Mouse (Mus musculus): ENCODE data around the gene Map3k11. TPM values are rescaled to one million over a fixed set of nuclear protein-coding genes. Genes with fewer than 3 reads are reported as not detected.

Gene Map3k11
- polyA plus RNA-seq, 1 experiment, result 24.5 TPM

- Histone ChIP-seq H3K27ac (replicated peaks; ENCODE audit: low read depth, low read length) (peak overlapping the region; percentile 32), H3K4me1 (ENCODE audit: control insufficient read depth, insufficient read depth, insufficient read length, low read length) (peaks cover 7% of the 10 kb centered on the region), H3K4me3 (ENCODE audit: insufficient read depth, low read depth, low read length) (no peak overlapping the region)
Observed at GRCm38 (mm10) chr19:5713255-5713654, 24.7 kb downstream of the Map3k11 start.

DNA sequence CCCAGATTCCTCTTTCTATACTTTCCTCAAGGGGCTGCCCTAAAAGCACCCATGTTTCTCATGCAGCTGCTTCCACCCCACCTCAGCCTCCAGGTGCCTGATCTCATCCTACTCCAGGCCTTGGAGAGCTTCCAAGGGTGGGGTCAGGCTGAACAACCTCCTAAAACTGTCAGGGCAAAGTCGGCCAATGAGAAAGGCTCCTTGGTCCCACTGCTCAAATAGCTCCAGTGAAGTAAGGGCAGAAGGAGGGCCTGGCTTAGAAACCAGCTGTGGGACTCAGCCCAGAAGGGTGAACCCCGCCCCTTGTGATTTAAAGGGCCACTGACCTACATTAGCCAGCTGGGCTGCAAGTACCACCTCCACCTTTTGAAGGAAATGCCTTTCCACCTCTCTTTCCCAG lies 25.2 kb downstream of the Map3k11 start:
- Histone ChIP-seq H3K4me3 (ENCODE audit: insufficient read depth, low read depth, low read length) (no peak overlapping the region), H3K27ac (replicated peaks; ENCODE audit: low read depth, low read length) (peak overlapping the region; percentile 32), H3K4me1 (ENCODE audit: control insufficient read depth, insufficient read depth, insufficient read length, low read length) (peaks cover 7% of the 10 kb centered on the region)

GRCm38 (mm10) chr19:5715793-5716688 lies 27.5 kb downstream of the Map3k11 start:
- H3K4me1 ChIP-seq (ENCODE audit: control insufficient read depth, insufficient read depth, insufficient read length, low read length), result peaks cover 7% of the 10 kb centered on the region
- H3K27ac ChIP-seq (replicated peaks; ENCODE audit: low read depth, low read length), result no peak overlapping the region
- H3K4me3 ChIP-seq (ENCODE audit: insufficient read depth, low read depth, low read length), result no peak overlapping the region

DNA sequence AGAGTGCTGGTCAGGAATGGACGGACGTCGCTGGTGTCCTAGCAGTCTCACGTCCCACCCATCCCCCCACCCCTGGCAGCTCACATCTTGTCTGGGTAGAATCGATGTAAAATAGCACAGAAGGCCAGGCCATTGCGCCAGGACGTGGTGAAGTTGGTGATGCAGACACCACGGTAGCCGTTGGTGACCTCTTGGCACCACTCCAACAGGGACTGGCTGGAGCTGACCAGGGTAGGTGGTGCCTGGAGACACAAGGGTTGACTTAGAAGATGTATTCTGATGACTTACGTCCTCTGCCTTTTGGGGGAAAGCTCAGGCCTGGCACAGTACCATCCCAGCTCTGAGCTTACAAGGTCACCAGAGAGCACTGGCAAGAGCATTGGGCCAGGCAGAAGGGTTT lies 28.4 kb downstream of the Map3k11 start:
- Histone ChIP-seq H3K27ac (replicated peaks; ENCODE audit: low read depth, low read length) (no peak overlapping the region), H3K4me1 (ENCODE audit: control insufficient read depth, insufficient read depth, insufficient read length, low read length) (peaks cover 4% of the 10 kb centered on the region), H3K4me3 (ENCODE audit: insufficient read depth, low read depth, low read length) (no peak overlapping the region)

DNA sequence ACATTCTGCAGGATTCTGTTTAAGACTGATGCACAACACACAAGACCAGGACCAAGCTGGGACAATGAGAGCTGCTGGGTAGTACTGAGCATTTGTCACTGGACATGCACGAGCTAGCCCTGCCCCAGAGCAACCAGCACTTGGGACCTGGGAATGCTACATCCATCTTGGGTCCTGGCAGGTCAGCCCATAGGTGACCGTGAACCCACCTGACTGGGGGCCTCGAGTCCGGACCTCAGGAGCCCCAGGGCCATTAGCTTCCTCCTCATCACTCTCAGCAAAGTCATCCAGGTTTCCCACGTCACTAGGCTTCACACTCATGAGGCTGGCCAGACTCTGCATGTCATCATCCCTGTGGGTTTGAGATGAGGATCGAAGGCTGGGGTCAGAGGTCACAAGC lies 32.7 kb downstream of the Map3k11 start:
- Histone ChIP-seq H3K4me3 (ENCODE audit: insufficient read depth, low read depth, low read length) (no peak overlapping the region), H3K4me1 (ENCODE audit: control insufficient read depth, insufficient read depth, insufficient read length, low read length) (peaks cover 6% of the 10 kb centered on the region), H3K27ac (replicated peaks; ENCODE audit: low read depth, low read length) (no peak overlapping the region)

- no peak overlapping the region for H3K4me3 ChIP-seq (ENCODE audit: insufficient read depth, low read depth, low read length)
- peaks cover 12% of the 10 kb centered on the region for H3K4me1 ChIP-seq (ENCODE audit: control insufficient read depth, insufficient read depth, insufficient read length, low read length)
- no peak overlapping the region for H3K27ac ChIP-seq (replicated peaks; ENCODE audit: low read depth, low read length)
Observed at GRCm38 (mm10) chr19:5722848-5723425, 34.4 kb downstream of the Map3k11 start.

DNA sequence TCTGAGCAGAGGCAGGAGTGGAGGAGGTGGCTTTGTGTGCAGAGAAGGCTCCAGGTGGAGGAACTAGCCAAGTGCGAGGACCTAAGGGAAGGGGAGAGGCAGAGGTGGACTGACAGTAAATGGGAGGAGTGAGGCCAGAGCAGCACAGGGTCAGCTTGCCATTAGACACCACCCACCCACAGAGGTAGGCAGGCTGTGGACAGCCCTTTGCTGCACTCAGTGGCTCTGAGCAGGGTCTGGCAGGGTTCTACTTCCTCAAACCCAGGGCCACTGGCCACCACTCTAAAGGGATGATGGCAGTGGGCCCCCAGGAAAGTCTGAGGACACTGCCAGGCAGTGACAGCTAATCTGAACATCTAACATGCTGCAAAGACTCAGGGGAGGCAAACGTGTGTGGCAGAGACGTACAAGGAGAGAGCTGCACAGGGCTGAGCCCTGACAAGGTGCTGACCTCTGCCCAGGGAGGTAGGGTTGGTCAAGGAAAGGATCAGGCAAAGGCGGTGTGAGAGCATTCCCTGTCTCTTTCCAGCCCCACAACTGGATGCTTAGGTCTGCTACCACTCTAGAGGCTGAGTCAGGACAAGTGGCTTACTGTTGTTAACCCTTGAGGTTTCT lies 35.5 kb downstream of the Map3k11 start:
- peaks cover 13% of the 10 kb centered on the region for H3K4me1 ChIP-seq (ENCODE audit: control insufficient read depth, insufficient read depth, insufficient read length, low read length)
- H3K4me3 ChIP-seq (ENCODE audit: insufficient read depth, low read depth, low read length), result peak overlapping the region; percentile 82
- H3K27ac ChIP-seq (replicated peaks; ENCODE audit: low read depth, low read length), result peak overlapping the region; percentile 82

- H3K4me3 ChIP-seq (ENCODE audit: insufficient read depth, low read depth, low read length), result peak overlapping the region; percentile 82
- peak overlapping the region; percentile 94 for H3K27ac ChIP-seq (replicated peaks; ENCODE audit: low read depth, low read length)
- H3K4me1 ChIP-seq (ENCODE audit: control insufficient read depth, insufficient read depth, insufficient read length, low read length), result peaks cover 13% of the 10 kb centered on the region
Observed at GRCm38 (mm10) chr19:5724549-5724941, 36.0 kb downstream of the Map3k11 start.

DNA sequence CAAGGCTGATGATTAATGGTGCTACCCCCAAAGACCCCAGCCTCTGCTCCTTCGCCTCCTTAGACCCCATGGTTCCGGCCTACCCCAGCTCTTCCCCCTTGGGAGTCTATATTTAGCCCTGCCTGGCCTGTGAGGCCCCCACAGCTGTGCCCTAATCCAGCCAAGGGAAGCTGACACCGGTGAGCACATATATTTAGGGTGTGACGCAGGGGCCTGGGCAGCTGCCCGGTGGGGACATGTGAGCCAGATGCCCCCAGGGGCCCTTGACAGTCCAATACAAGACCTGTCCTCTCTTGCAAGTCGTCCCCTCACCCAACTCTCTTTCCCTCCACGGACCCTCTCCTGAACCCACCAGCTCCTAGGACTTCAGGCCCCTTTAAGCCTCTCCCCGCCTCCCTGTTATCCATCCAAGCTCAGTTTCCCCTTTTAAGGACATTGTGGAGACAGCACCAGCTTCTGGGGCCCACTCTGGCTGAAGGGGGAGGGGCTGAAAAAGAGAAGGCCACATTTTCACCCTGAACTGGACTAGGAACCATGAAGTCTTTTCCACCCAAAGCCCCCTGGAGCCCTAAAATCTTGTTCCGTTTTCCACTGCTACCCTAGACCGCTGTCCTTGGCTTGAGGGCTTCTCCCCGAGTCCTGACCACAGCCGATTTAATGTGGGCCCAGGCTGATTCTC lies 36.6 kb downstream of the Map3k11 start:
- Histone ChIP-seq H3K27ac (replicated peaks; ENCODE audit: low read depth, low read length) (peak overlapping the region; percentile 94), H3K4me3 (ENCODE audit: insufficient read depth, low read depth, low read length) (peak overlapping the region; percentile 82), H3K4me1 (ENCODE audit: control insufficient read depth, insufficient read depth, insufficient read length, low read length) (peaks cover 13% of the 10 kb centered on the region)

DNA sequence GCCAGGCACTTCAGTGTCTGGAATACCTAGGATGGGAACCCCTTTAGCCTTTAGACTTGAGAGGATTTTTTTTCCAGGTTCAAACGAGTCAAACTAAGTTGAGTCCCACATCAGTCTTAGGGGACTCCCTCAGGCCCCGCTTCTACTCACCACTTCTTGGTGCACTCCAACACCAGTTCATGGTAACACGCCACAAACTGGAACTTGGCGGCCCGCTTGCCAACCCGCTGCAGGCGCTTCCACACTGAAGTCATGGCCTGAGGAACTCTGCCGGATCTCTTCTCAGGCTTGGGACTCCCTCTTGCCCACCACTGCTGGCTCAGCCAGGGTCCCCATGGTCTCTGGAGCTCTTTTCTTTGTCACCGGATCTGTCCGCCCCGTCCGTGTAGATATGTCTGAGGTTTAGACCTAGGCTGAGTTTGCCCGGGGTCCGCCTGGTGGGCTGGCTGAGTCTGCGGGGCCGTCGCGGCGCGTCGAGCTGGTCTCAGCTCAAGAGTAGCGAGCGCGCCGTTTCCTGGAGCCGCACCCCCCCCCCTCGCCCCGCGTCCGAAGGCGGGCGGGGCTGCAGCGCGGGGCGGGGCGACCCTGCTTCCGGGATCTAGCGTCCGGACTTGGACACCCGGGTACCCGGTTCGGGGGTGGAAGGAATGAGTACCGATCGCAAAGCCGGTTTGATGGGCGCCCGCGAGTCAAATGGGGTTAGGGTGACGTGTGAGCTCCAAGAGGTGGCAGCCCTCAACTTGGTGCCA lies 37.4 kb downstream of the Map3k11 start, which contains the start of gene Ehbp1l1:
Gene Ehbp1l1, minus strand, starts transcription at position 551 of the 749 bp plus-strand sequence.
- H3K27ac ChIP-seq (replicated peaks; ENCODE audit: low read depth, low read length), result peak within 1 kb of the TSS; percentile 94
- peak within 1 kb of the TSS; percentile 82 for H3K4me3 ChIP-seq (ENCODE audit: insufficient read depth, low read depth, low read length)
- peaks cover 14% of the 10 kb centered on the region for H3K4me1 ChIP-seq (ENCODE audit: control insufficient read depth, insufficient read depth, insufficient read length, low read length)

- Histone ChIP-seq H3K4me3 (ENCODE audit: insufficient read depth, low read depth, low read length) (peak overlapping the region; percentile 82), H3K27ac (replicated peaks; ENCODE audit: low read depth, low read length) (peak overlapping the region; percentile 61), H3K4me1 (ENCODE audit: control insufficient read depth, insufficient read depth, insufficient read length, low read length) (peaks cover 17% of the 10 kb centered on the region)
Observed at GRCm38 (mm10) chr19:5726961-5727578, 38.5 kb downstream of the Map3k11 start.

GRCm38 (mm10) chr19:5727701-5728100 lies 39.2 kb downstream of the Map3k11 start:
- H3K4me3 ChIP-seq (ENCODE audit: insufficient read depth, low read depth, low read length), result peak overlapping the region; percentile 82
- H3K27ac ChIP-seq (replicated peaks; ENCODE audit: low read depth, low read length), result peak overlapping the region; percentile 61
- peaks cover 17% of the 10 kb centered on the region for H3K4me1 ChIP-seq (ENCODE audit: control insufficient read depth, insufficient read depth, insufficient read length, low read length)

- peak overlapping the region; percentile 82 for H3K4me3 ChIP-seq (ENCODE audit: insufficient read depth, low read depth, low read length)
Observed at GRCm38 (mm10) chr19:5728631-5729443, 40.3 kb downstream of the Map3k11 start.

More at GRCm38 (mm10) chr19:5728631-5729443, 40.3 kb downstream of the Map3k11 start:
- peaks cover 16% of the 10 kb centered on the region for H3K4me1 ChIP-seq (ENCODE audit: control insufficient read depth, insufficient read depth, insufficient read length, low read length)
- peak overlapping the region; percentile 73 for H3K27ac ChIP-seq (replicated peaks; ENCODE audit: low read depth, low read length)

All from brown adipose tissue, adult 24 weeks (tissue).